Mouse (Mus musculus): Measurements from ENCODE around the gene Plgrkt. TPM values are rescaled to one million over a fixed set of nuclear protein-coding genes. Genes with fewer than 3 reads are reported as not detected.
A peak's percentile ranks its signal among the peaks of the same experiment; 100 is the strongest.

Plgrkt gene
- polyA plus RNA-seq, 1 experiment = 34.0 TPM

GRCm38 (mm10) chr19:29325053-29325851, 41.9 kb downstream of the Plgrkt start, which contains the start of gene Insl6:
Gene Insl6, minus strand, starts transcription at chr19:29325356.
- H3K4me3 ChIP-seq (replicated peaks; ENCODE audit: insufficient read depth, low read depth, low read length) = peak within 1 kb of the TSS; percentile 52
- TF ChIP-seq POLR2A (IDR thresholded peaks at IDR 0.05; ENCODE audit: borderline replicate concordance, insufficient read depth, low read length) (no peak), CTCF (IDR thresholded peaks at IDR 0.05; ENCODE audit: borderline replicate concordance, insufficient read depth, low read depth, low read length) (no peak)
- WGBS = 5% methylated on average over 31 of the region's 31 CpGs
- DNase-seq = peak; percentile 18 to 27
- H3K27me3 ChIP-seq (ENCODE audit: control insufficient read depth, insufficient read depth, low read length) = no peaks in the 10 kb centered on the region
- H3K4me1 ChIP-seq (ENCODE audit: control insufficient read depth, insufficient read depth, low read length) = no peaks in the 10 kb centered on the region
- H3K27ac ChIP-seq (ENCODE audit: insufficient read depth, low read length) = no peak within 1 kb of the TSS

- TF ChIP-seq CTCF (IDR thresholded peaks at IDR 0.05; ENCODE audit: borderline replicate concordance, insufficient read depth, low read depth, low read length) (no peak), POLR2A (IDR thresholded peaks at IDR 0.05; ENCODE audit: borderline replicate concordance, insufficient read depth, low read length) (no peak)
- no peak for DNase-seq
- H3K27ac ChIP-seq (ENCODE audit: insufficient read depth, low read length) = no peak overlapping the region
- no peak overlapping the region for H3K4me3 ChIP-seq (replicated peaks; ENCODE audit: insufficient read depth, low read depth, low read length)
- WGBS = 83% methylated on average over 8 of the region's 8 CpGs
- no peaks in the 10 kb centered on the region for H3K4me1 ChIP-seq (ENCODE audit: control insufficient read depth, insufficient read depth, low read length)
- no peaks in the 10 kb centered on the region for H3K27me3 ChIP-seq (ENCODE audit: control insufficient read depth, insufficient read depth, low read length)
Observed at GRCm38 (mm10) chr19:29323416-29324049, 43.7 kb downstream of the Plgrkt start.

GRCm38 (mm10) chr19:29312661-29313060, 54.5 kb downstream of the Plgrkt start:
- DNase-seq = no peak
- TF ChIP-seq CTCF (IDR thresholded peaks at IDR 0.05; ENCODE audit: borderline replicate concordance, insufficient read depth, low read depth, low read length) = no peak
- no peak for TF ChIP-seq POLR2A (IDR thresholded peaks at IDR 0.05; ENCODE audit: borderline replicate concordance, insufficient read depth, low read length)
- Histone ChIP-seq H3K4me3 (replicated peaks; ENCODE audit: insufficient read depth, low read depth, low read length) (no peak overlapping the region), H3K4me1 (ENCODE audit: control insufficient read depth, insufficient read depth, low read length) (no peaks in the 10 kb centered on the region), H3K27ac (ENCODE audit: insufficient read depth, low read length) (no peak overlapping the region), H3K27me3 (ENCODE audit: control insufficient read depth, insufficient read depth, low read length) (no peaks in the 10 kb centered on the region; the same call in 1 of the 2 replicates)
- 38% methylated on average over 7 of the region's 7 CpGs for WGBS

GRCm38 (mm10) chr19:29311791-29312190, 55.4 kb downstream of the Plgrkt start:
- 86% methylated on average over 8 of the region's 8 CpGs for WGBS
- H3K4me3 ChIP-seq (replicated peaks; ENCODE audit: insufficient read depth, low read depth, low read length) = no peak overlapping the region
- DNase-seq = no peak
- H3K4me1 ChIP-seq (ENCODE audit: control insufficient read depth, insufficient read depth, low read length) = no peaks in the 10 kb centered on the region
- TF ChIP-seq CTCF (IDR thresholded peaks at IDR 0.05; ENCODE audit: borderline replicate concordance, insufficient read depth, low read depth, low read length) = no peak
- TF ChIP-seq POLR2A (IDR thresholded peaks at IDR 0.05; ENCODE audit: borderline replicate concordance, insufficient read depth, low read length) = no peak
- no peaks in the 10 kb centered on the region for H3K27me3 ChIP-seq (ENCODE audit: control insufficient read depth, insufficient read depth, low read length)
- no peak overlapping the region for H3K27ac ChIP-seq (ENCODE audit: insufficient read depth, low read length)

- Histone ChIP-seq H3K4me3 (replicated peaks; ENCODE audit: insufficient read depth, low read depth, low read length) (no peak overlapping the region), H3K4me1 (ENCODE audit: control insufficient read depth, insufficient read depth, low read length) (no peaks in the 10 kb centered on the region), H3K27ac (ENCODE audit: insufficient read depth, low read length) (no peak overlapping the region), H3K27me3 (ENCODE audit: control insufficient read depth, insufficient read depth, low read length) (no peaks in the 10 kb centered on the region)
- TF ChIP-seq POLR2A (IDR thresholded peaks at IDR 0.05; ENCODE audit: borderline replicate concordance, insufficient read depth, low read length) (no peak), CTCF (IDR thresholded peaks at IDR 0.05; ENCODE audit: borderline replicate concordance, insufficient read depth, low read depth, low read length) (no peak)
- DNase-seq = no peak
Observed at GRCm38 (mm10) chr19:29308832-29309231, 58.4 kb downstream of the Plgrkt start.

GRCm38 (mm10) chr19:29302119-29302518, 65.1 kb downstream of the Plgrkt start:
- Histone ChIP-seq H3K27ac (ENCODE audit: insufficient read depth, low read length) (no peak overlapping the region), H3K4me3 (replicated peaks; ENCODE audit: insufficient read depth, low read depth, low read length) (no peak overlapping the region), H3K4me1 (ENCODE audit: control insufficient read depth, insufficient read depth, low read length) (no peaks in the 10 kb centered on the region), H3K27me3 (ENCODE audit: control insufficient read depth, insufficient read depth, low read length) (no peaks in the 10 kb centered on the region)
- TF ChIP-seq CTCF (IDR thresholded peaks at IDR 0.05; ENCODE audit: borderline replicate concordance, insufficient read depth, low read depth, low read length) (no peak), POLR2A (IDR thresholded peaks at IDR 0.05; ENCODE audit: borderline replicate concordance, insufficient read depth, low read length) (no peak)
- no peak for DNase-seq
- WGBS = 80% methylated on average over 2 of the region's 2 CpGs

- no peak overlapping the region for H3K4me3 ChIP-seq (replicated peaks; ENCODE audit: insufficient read depth, low read depth, low read length)
- no peaks in the 10 kb centered on the region for H3K27me3 ChIP-seq (ENCODE audit: control insufficient read depth, insufficient read depth, low read length)
- WGBS = 75% methylated on average over 13 of the region's 13 CpGs
- H3K27ac ChIP-seq (ENCODE audit: insufficient read depth, low read length) = no peak overlapping the region
- TF ChIP-seq CTCF (IDR thresholded peaks at IDR 0.05; ENCODE audit: borderline replicate concordance, insufficient read depth, low read depth, low read length) (no peak), POLR2A (IDR thresholded peaks at IDR 0.05; ENCODE audit: borderline replicate concordance, insufficient read depth, low read length) (no peak)
- DNase-seq = no peak
- no peaks in the 10 kb centered on the region for H3K4me1 ChIP-seq (ENCODE audit: control insufficient read depth, insufficient read depth, low read length)
Observed at GRCm38 (mm10) chr19:29300919-29301318, 66.3 kb downstream of the Plgrkt start.

Other genes with a start within 250 kb of the Plgrkt start
- 17.1 and 17.9 TPM in 2 replicates for gene Jak2, start 115.6 kb downstream of the Plgrkt start, polyA plus RNA-seq (2012; rRNA removed)
- 1.0 and 1.2 TPM in 2 replicates for gene Insl6, start 42.0 kb downstream of the Plgrkt start, polyA plus RNA-seq (2012; rRNA removed)
- gene Rln1, start 32.7 kb downstream of the Plgrkt start, polyA plus RNA-seq (2012; rRNA removed) = 0.49 and 0.79 TPM in 2 replicates
- 1.3 and 1.6 TPM in 2 replicates for gene Cd274, start 65 bp upstream of the Plgrkt start, polyA plus RNA-seq (2012; rRNA removed)
- 0.08 TPM in 1 of 2 replicates, not detected in the other for gene Pdcd1lg2, start 43.5 kb upstream of the Plgrkt start, polyA plus RNA-seq (2012; rRNA removed)
- gene Ric1, start 154.9 kb upstream of the Plgrkt start, polyA plus RNA-seq (2012; rRNA removed) = 28.0 and 30.8 TPM in 2 replicates

Data from cerebellum, adult 2 months (tissue).